Mouse (Mus musculus): ENCODE measurements around the gene Elp4. TPM values are rescaled to one million over a fixed set of nuclear protein-coding genes. Genes with fewer than 3 reads are reported as not detected.

Gene Elp4
- total RNA-seq, 1 experiment: 15.6 TPM

DNA sequence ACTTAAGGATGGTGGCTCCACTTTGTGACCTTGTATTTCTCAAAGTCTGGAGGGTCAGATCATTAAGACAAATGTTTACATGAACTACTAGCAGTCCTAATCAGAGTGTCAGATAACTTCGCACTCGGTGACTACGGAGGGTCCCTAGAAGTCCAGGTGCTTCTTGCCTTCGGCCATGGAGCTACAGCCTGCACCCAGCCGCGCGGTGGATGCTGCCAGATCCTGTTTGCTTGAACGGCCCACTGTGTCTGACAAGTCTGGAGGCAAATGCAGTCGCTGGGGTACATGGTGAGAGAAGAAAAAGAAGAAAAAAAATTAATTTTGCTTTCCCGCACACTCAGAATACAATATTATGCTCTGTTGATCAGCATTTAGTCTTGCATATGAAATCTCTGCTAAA is 201.8 kb downstream of the Elp4 start:
- Histone ChIP-seq H3K9me3 (ENCODE audit: control insufficient read depth, insufficient read depth, low read depth, low read length) (no peaks in the 10 kb centered on the region), H3K4me3 (ENCODE audit: insufficient read depth in 1 of 2, low read depth in 1 of 2, low read length in 2 of 2, poor library complexity in 1 of 2, severe bottlenecking in 1 of 2) (no peak overlapping the region), H3K4me1 (ENCODE audit: control insufficient read depth in 2 of 2, insufficient read depth in 2 of 2, low read length in 2 of 2, poor library complexity in 1 of 2) (no peaks in the 10 kb centered on the region), H3K36me3 (ENCODE audit: control insufficient read depth, insufficient read depth, low read length, poor library complexity, severe bottlenecking) (no peaks in the 10 kb centered on the region), H3K27ac (ENCODE audit: insufficient read depth, low read depth, low read length, poor library complexity, severe bottlenecking) (no peak overlapping the region), H3K9ac (ENCODE audit: insufficient read depth, low read depth, low read length, poor library complexity, severe bottlenecking) (no peak overlapping the region)
- TF ChIP-seq MAFK (IDR thresholded peaks at IDR 0.05; ENCODE audit: insufficient read depth, low read depth, low read length) (no peak), ZNF384 (IDR thresholded peaks at IDR 0.05; ENCODE audit: low read depth, low read length) (no peak), HCFC1 (IDR thresholded peaks at IDR 0.05; ENCODE audit: borderline replicate concordance, insufficient read depth, low read length) (no peak), ZC3H11A (IDR thresholded peaks at IDR 0.05; ENCODE audit: borderline replicate concordance, low read depth, low read length) (no peak), CHD2 (IDR thresholded peaks at IDR 0.05; ENCODE audit: low read depth, low read length) (no peak)
- no peak for DNase-seq (ENCODE audit: low read depth, low spot score)
- in situ Hi-C loops (cut with MboI; ENCODE audit: low sequenced_read_pairs in 2 of 2, unreplicated experiment in 2 of 2): no loop called here

DNA sequence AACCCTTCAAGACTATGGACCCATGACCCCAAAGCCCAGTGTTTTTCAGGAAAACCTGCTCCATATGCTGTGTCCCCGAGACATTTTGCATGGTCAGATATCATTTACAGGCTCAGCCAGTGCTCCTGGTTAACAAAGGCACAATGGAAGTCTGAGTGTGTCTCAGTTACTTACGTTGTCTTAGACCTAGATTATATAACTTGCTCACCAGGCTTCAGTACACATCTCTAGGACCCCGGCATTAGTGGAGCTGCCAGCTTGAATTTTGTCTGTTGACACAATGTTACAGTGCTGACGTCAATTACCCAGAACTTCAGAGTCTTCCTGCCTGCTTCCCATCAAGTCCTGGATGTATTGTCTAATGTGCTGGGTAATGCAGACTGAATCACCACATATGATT is 202.6 kb downstream of the Elp4 start:
- Histone ChIP-seq H3K9me3 (ENCODE audit: control insufficient read depth, insufficient read depth, low read depth, low read length) (no peaks in the 10 kb centered on the region), H3K36me3 (ENCODE audit: control insufficient read depth, insufficient read depth, low read length, poor library complexity, severe bottlenecking) (no peaks in the 10 kb centered on the region), H3K4me1 (ENCODE audit: control insufficient read depth in 2 of 2, insufficient read depth in 2 of 2, low read length in 2 of 2, poor library complexity in 1 of 2) (no peaks in the 10 kb centered on the region), H3K4me3 (ENCODE audit: insufficient read depth in 1 of 2, low read depth in 1 of 2, low read length in 2 of 2, poor library complexity in 1 of 2, severe bottlenecking in 1 of 2) (no peak overlapping the region), H3K27ac (ENCODE audit: insufficient read depth, low read depth, low read length, poor library complexity, severe bottlenecking) (no peak overlapping the region), H3K9ac (ENCODE audit: insufficient read depth, low read depth, low read length, poor library complexity, severe bottlenecking) (no peak overlapping the region)
- in situ Hi-C loops (cut with MboI; ENCODE audit: low sequenced_read_pairs in 2 of 2, unreplicated experiment in 2 of 2): no loop called here
- TF ChIP-seq ZNF384 (IDR thresholded peaks at IDR 0.05; ENCODE audit: low read depth, low read length) (no peak), CHD2 (IDR thresholded peaks at IDR 0.05; ENCODE audit: low read depth, low read length) (no peak), MAFK (IDR thresholded peaks at IDR 0.05; ENCODE audit: insufficient read depth, low read depth, low read length) (no peak), HCFC1 (IDR thresholded peaks at IDR 0.05; ENCODE audit: borderline replicate concordance, insufficient read depth, low read length) (no peak)
- DNase-seq (ENCODE audit: low read depth, low spot score): no peak

DNA sequence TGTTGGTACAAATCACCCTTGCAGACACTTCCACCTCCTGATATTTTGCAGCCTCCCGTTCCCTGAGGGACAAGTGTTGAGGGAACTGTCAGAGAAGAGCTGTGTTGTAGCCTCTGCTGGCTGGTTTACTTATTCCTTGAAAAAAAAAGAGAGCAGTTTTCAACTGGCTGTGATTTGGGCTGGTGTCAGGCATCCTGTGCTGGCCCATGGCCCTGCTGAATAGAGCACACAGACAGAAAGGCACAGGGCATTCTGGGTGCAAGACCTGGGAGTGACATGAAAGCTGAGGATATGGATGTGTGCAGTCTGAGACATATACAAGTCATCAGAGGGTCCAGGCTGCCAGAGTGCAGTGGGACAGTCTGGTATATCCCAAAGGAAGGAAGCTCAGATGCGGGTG is 205.7 kb downstream of the Elp4 start:
- Histone ChIP-seq H3K27ac (ENCODE audit: insufficient read depth, low read depth, low read length, poor library complexity, severe bottlenecking) (no peak overlapping the region), H3K9ac (ENCODE audit: insufficient read depth, low read depth, low read length, poor library complexity, severe bottlenecking) (no peak overlapping the region), H3K9me3 (ENCODE audit: control insufficient read depth, insufficient read depth, low read depth, low read length) (no peaks in the 10 kb centered on the region), H3K4me1 (ENCODE audit: control insufficient read depth in 2 of 2, insufficient read depth in 2 of 2, low read length in 2 of 2, poor library complexity in 1 of 2) (0 out of 4 replicates have a peak, but pooled peaks cover 0 to 5% of the 10 kb centered on the region in 2 experiments), H3K36me3 (ENCODE audit: control insufficient read depth, insufficient read depth, low read length, poor library complexity, severe bottlenecking) (no peaks in the 10 kb centered on the region), H3K4me3 (ENCODE audit: insufficient read depth in 1 of 2, low read depth in 1 of 2, low read length in 2 of 2, poor library complexity in 1 of 2, severe bottlenecking in 1 of 2) (no peak overlapping the region)
- in situ Hi-C loops (cut with MboI; ENCODE audit: low sequenced_read_pairs in 2 of 2, unreplicated experiment in 2 of 2): no loop called here
- no peak for TF ChIP-seq MAFK (IDR thresholded peaks at IDR 0.05; ENCODE audit: insufficient read depth, low read depth, low read length)
- TF ChIP-seq HCFC1 (IDR thresholded peaks at IDR 0.05; ENCODE audit: borderline replicate concordance, insufficient read depth, low read length): no peak
- TF ChIP-seq CHD2 (IDR thresholded peaks at IDR 0.05; ENCODE audit: low read depth, low read length): no peak
- TF ChIP-seq ZC3H11A (IDR thresholded peaks at IDR 0.05; ENCODE audit: borderline replicate concordance, low read depth, low read length): no peak
- no peak for TF ChIP-seq ZNF384 (IDR thresholded peaks at IDR 0.05; ENCODE audit: low read depth, low read length)
- DNase-seq (ENCODE audit: low read depth, low spot score): no peak

DNA sequence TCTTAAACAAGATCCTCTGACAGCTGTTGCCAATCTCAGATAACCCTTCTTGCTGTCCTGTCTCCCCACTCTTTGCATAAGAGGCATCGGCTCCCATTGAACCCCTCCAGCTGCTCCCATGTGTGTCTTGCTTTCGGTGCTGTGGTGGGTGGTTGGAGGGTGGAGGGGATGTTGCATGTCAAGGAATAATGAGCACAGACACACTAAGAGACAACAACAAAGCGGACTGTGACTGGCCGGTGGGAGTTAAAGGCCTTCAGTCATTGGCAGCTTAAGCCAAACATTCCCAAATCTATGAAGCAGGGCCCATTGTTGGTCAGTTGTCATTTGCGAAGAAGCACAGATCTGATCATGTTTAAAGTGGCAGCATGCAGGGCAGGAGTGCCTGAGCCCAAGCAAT is 206.6 kb downstream of the Elp4 start:
- Histone ChIP-seq H3K36me3 (ENCODE audit: control insufficient read depth, insufficient read depth, low read length, poor library complexity, severe bottlenecking) (no peaks in the 10 kb centered on the region), H3K9me3 (ENCODE audit: control insufficient read depth, insufficient read depth, low read depth, low read length) (no peaks in the 10 kb centered on the region), H3K9ac (ENCODE audit: insufficient read depth, low read depth, low read length, poor library complexity, severe bottlenecking) (no peak overlapping the region), H3K4me1 (ENCODE audit: control insufficient read depth in 2 of 2, insufficient read depth in 2 of 2, low read length in 2 of 2, poor library complexity in 1 of 2) (peaks cover under 1 to 5% of the 10 kb centered on the region in 2 experiments; a peak in 3 of 4 replicates), H3K4me3 (ENCODE audit: insufficient read depth in 1 of 2, low read depth in 1 of 2, low read length in 2 of 2, poor library complexity in 1 of 2, severe bottlenecking in 1 of 2) (no peak overlapping the region), H3K27ac (ENCODE audit: insufficient read depth, low read depth, low read length, poor library complexity, severe bottlenecking) (no peak overlapping the region)
- no peak for DNase-seq (ENCODE audit: low read depth, low spot score)
- TF ChIP-seq ZC3H11A (IDR thresholded peaks at IDR 0.05; ENCODE audit: borderline replicate concordance, low read depth, low read length) (no peak), MAFK (IDR thresholded peaks at IDR 0.05; ENCODE audit: insufficient read depth, low read depth, low read length) (no peak), CHD2 (IDR thresholded peaks at IDR 0.05; ENCODE audit: low read depth, low read length) (no peak), HCFC1 (IDR thresholded peaks at IDR 0.05; ENCODE audit: borderline replicate concordance, insufficient read depth, low read length) (no peak), ZNF384 (IDR thresholded peaks at IDR 0.05; ENCODE audit: low read depth, low read length) (no peak)
- in situ Hi-C loops (cut with MboI; ENCODE audit: low sequenced_read_pairs in 2 of 2, unreplicated experiment in 2 of 2): no loop called here

DNA sequence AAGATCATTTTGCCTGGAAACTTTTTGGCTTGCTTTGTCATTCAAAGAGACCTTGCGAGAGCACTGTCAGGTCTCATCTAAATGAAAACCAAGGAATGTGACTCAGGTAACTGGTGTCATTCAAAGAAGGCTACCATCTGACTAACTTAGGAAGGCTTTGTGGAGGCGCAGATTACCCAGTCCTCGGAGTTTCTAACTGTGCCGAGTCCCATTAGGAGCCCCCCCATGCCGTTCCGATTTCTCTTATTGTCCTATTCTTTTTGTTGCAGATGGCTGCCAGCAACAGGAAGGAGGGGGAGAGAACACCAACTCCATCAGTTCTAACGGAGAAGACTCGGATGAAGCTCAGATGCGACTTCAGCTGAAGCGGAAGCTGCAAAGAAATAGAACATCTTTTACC is 213.1 kb downstream of the Elp4 start:
- Histone ChIP-seq H3K4me3 (ENCODE audit: insufficient read depth in 1 of 2, low read depth in 1 of 2, low read length in 2 of 2, poor library complexity in 1 of 2, severe bottlenecking in 1 of 2) (no peak overlapping the region; a peak in 1 of 4 replicates), H3K9ac (ENCODE audit: insufficient read depth, low read depth, low read length, poor library complexity, severe bottlenecking) (no peak overlapping the region), H3K4me1 (ENCODE audit: control insufficient read depth in 2 of 2, insufficient read depth in 2 of 2, low read length in 2 of 2, poor library complexity in 1 of 2) (peaks cover 12 to 13% of the 10 kb centered on the region in 2 experiments; a peak in 3 of 4 replicates), H3K36me3 (ENCODE audit: control insufficient read depth, insufficient read depth, low read length, poor library complexity, severe bottlenecking) (no peaks in the 10 kb centered on the region), H3K9me3 (ENCODE audit: control insufficient read depth, insufficient read depth, low read depth, low read length) (no peaks in the 10 kb centered on the region), H3K27ac (ENCODE audit: insufficient read depth, low read depth, low read length, poor library complexity, severe bottlenecking) (no peak overlapping the region)
- DNase-seq (ENCODE audit: low read depth, low spot score): no peak
- in situ Hi-C loops (cut with MboI; ENCODE audit: low sequenced_read_pairs in 2 of 2, unreplicated experiment in 2 of 2): no loop called here
- TF ChIP-seq HCFC1 (IDR thresholded peaks at IDR 0.05; ENCODE audit: borderline replicate concordance, insufficient read depth, low read length) (no peak), MAFK (IDR thresholded peaks at IDR 0.05; ENCODE audit: insufficient read depth, low read depth, low read length) (no peak), ZC3H11A (IDR thresholded peaks at IDR 0.05; ENCODE audit: borderline replicate concordance, low read depth, low read length) (no peak), CHD2 (IDR thresholded peaks at IDR 0.05; ENCODE audit: low read depth, low read length) (no peak)

Measured in ES-E14 (cell line).